Mouse (Mus musculus): ENCODE data around the gene Kcnn4.

Gene Kcnn4

DNA sequence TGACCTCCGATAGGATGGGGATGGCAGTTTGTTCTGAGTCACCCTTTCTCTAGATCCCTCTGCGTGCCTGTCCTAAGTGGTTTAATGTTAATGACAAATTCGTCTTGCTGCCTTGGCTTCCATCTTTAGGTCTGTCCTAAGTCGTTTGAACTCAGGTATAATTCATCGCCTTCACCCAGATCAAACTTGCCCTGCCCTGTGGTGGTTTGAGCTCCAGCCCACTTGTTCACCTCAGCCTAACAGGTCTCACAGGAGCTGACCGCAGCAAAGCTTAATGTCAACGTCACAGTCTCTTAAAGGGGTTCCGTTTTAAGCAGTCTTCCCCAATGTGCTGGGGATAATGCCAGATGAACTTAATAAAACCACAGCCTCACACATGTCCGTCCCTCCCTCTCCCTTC lies 55.9 kb downstream of the Kcnn4 start:
- no peak for DNase-seq (ENCODE audit: low spot score)

DNA sequence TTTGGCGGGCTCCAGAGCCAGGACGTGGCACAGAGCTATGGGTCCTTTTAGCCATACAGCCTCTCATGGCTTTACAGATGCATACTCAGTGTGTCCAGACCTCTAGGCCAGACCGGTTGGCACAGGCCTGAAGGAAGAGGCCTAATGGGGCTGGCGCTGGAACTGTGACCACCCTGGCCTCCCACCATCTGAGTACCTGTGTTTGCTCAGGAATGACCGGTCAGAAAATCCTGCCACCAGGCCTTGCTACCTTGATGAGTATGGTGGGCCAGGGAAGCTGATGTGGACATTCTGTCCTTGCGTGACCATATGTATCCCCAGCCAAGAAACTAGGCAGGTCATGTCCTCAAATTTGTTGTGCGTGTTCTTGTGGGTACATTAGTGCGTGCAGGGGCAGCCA lies 57.1 kb downstream of the Kcnn4 start:
- DNase-seq (ENCODE audit: low spot score), result no peak

DNA sequence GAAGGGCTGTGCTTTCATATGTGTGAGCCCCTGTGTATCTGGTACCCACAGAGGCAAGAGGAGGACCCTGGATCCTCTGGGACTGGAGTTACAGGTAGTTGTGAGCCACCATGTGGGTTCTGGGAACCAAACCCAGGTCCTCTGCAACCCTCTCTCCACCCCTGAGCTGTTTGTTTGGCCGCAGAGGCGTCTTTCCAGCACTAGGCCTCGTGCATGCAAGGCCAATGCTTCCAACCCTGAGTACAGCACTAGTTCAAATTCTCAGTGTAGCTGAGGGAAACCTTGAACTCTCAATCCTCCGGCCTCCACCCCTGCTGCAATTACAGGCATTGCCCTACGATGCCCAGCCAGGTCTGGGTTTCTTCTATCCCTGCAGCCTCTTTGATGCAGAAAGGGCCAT lies 58.7 kb downstream of the Kcnn4 start:
- no peak for DNase-seq (ENCODE audit: low spot score)

DNA sequence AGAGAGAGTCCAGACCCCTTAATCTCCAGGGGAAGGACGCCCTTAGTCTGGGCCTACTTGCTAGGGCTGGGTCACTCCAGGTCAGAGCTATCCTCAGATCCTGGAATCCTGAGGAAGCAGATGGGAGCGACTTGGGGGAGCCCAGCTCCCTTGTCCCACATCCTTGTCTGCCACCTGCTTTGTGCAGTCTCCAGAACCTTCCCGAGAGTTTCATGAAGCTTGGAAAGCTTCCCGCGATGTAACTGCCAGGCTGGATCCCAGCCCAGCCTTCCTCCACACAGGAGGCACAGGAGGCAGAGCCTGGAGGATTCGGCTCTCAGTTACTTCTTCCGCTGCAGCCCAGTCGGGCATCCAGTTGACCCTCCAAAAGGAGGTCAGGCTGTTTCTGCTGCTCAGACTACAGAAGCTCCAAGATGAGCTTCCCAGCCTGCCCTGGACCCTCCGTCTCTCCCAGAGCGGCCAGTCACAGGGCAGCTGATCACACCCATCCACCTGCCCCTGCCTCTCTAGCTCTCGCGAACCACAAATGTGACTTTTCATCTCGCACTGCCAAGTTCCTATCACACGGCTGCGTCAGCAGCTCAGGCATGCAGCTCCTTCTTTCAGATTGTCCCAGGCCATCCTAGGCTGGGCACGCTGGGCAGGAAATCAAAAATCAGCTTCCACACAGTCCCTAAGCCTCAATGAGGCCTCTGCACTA lies 59.5 kb downstream of the Kcnn4 start:
- DNase-seq (ENCODE audit: low spot score), result no peak

DNA sequence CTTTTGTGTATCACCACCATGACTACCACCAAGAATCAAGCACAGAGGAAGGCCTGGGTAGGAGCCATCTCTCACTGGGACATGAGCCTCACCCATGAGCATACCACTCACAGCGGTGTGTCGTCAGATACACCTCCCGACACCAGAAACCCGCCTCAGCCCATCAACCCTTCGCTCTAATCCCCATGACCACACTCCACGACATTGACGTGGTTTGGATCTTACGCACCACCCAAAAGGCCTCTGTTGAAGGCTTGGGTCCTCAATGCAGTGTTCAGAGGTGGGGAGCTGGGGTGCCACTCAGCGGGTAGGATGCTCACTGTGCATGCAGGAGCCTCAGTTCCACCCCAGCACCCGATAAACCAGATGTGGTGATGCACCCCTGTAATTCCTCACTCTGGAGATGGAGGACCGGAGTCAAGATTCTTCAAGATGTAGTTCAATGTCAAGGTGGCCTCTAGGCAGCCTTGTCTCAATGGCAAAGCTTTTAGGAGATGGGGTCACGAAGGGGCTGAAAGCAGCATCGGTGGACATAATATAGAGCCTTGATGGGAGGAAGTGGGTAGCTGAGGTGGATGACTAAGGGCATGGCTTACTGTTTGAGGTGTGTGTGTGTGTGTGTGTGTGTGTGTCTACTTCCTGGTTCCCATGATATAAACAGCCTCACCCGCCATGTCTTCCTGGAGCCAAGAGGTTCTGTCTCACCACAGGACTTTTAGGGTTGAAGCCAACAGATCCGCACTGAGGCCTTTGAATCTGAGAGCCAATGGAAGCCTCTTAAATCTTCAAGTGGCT lies 60.7 kb downstream of the Kcnn4 start:
- DNase-seq (ENCODE audit: low spot score), result no peak

DNA sequence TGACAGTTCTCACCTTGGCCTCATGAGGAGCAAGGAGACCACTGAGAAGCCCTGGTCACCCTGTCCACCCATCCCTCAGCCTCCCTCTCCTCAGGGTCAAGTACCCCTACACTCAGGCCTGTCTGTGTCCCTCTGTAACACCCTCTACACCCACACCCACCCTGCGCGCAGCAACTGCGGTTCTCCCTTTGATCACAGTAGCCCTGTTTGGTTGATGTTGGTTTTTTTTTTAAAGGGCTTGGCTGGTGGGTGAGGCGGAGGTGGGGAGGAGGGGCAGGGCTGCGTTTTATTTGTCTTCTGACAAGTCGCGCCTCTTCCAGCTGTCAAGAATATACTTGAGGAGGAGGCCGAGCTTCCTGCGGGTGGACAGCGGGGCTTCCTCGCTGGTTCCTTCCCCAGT lies 61.6 kb downstream of the Kcnn4 start:
- no peak for DNase-seq (ENCODE audit: low spot score)

DNA sequence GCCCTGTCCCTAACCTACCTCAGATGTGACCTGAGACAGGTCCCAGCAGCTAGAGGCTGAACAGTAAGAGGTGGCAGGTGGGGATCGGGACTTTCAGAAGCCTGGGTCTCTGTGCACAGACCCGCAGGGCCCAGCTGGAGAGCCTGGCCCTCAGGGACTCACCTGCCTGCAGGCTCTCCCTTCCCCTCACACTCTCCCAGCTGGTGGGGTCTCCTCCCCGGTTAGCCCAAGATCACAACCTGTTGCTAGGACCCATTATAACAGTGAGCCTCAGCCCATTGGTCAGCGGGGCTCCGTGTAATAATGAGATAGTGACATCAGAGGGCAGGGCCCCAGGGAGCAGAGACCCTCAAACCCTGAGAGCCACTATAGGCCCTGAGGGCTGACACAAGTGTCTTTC lies 65.2 kb downstream of the Kcnn4 start:
- DNase-seq (ENCODE audit: low spot score), result no peak
